Mouse (Mus musculus): ENCODE data around the gene Mgat4a. TPM values are rescaled to one million over a fixed set of nuclear protein-coding genes. Genes with fewer than 3 reads are reported as not detected.

Mgat4a gene
- polyA plus RNA-seq, 1 experiment, result 0.01 TPM

DNA sequence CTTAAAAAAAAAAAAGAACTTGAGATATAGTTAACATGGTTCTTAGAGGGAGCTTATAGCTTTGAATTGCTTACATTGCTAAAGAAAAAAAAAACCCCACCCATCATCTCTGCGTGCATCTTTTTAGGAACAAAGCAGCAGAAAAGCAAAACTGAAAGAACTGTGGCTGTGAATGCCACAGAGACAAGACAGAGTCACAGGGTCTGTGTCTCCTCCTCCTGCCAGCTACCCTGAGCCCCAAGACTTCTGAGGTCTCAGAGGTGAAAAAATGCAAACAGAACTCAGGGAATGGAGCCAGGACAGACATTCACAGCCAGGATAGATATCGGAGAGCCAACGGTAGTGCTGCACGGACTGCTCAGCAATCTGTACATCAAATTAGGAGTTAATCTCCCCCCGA, 62.9 kb downstream of the Mgat4a start:
- Histone ChIP-seq H3K36me3 (ENCODE audit: control insufficient read depth) (no peaks in the 10 kb centered on the region; the same call in 1 of the 2 replicates), H3K4me1 (ENCODE audit: control insufficient read depth) (peaks cover 78% of the 10 kb centered on the region), H3K9me3 (ENCODE audit: control insufficient read depth, low read length) (no peaks in the 10 kb centered on the region), H3K27me3 (ENCODE audit: control insufficient read depth) (no peaks in the 10 kb centered on the region), H3K4me3 (replicated peaks) (peak overlapping the region; percentile 67)
- TF ChIP-seq GATA1 (IDR thresholded peaks at IDR 0.05; ENCODE audit: low read length) (no peak), TAL1 (IDR thresholded peaks at IDR 0.05; ENCODE audit: low read length) (no peak)

DNA sequence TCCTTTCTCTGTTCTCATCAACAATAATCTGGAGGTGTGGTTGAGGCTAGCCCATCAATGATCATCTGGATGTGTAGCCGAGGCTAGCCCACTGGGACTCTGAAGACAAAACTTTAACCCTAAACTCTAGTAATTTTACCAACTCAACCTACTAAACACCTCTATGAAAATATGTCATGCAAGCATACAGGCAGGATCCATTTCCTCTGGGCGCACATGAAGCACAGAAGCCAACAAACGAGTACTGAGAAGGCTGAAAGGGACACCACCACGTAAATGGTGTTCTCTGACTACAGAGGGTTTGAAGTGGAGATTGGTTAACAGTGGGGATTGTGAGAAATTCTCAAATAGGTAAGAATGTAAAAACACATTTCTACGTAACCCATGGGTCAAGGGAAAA, 63.6 kb downstream of the Mgat4a start:
- H3K4me1 ChIP-seq (ENCODE audit: control insufficient read depth), result peaks cover 78% of the 10 kb centered on the region
- no peaks in the 10 kb centered on the region for H3K9me3 ChIP-seq (ENCODE audit: control insufficient read depth, low read length)
- H3K4me3 ChIP-seq (replicated peaks), result no peak overlapping the region
- H3K27me3 ChIP-seq (ENCODE audit: control insufficient read depth), result no peaks in the 10 kb centered on the region
- no peaks in the 10 kb centered on the region; the same call in 1 of the 2 replicates for H3K36me3 ChIP-seq (ENCODE audit: control insufficient read depth)
- TF ChIP-seq GATA1 (IDR thresholded peaks at IDR 0.05; ENCODE audit: low read length), result no peak
- TF ChIP-seq TAL1 (IDR thresholded peaks at IDR 0.05; ENCODE audit: low read length), result no peak

DNA sequence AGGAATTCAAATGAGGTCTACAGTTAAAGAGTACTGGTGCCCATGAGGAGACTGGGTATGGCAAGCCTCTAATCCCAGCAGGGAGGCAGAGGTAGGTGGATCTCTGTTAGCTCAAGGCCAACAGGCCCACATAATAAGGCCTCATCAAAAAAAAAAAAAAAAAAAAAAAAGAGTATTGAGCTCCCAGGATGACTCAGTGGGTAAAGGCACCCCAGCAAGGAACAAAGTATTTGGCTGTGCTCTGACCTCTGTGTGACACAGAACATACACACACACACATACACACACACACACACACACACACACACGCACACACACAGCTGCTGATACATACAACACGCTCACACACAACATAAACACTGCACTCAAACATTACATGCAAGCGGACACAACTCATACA, 65.5 kb downstream of the Mgat4a start:
- Histone ChIP-seq H3K4me1 (ENCODE audit: control insufficient read depth) (peaks cover 68% of the 10 kb centered on the region), H3K9me3 (ENCODE audit: control insufficient read depth, low read length) (no peaks in the 10 kb centered on the region), H3K36me3 (ENCODE audit: control insufficient read depth) (no peaks in the 10 kb centered on the region; the same call in 1 of the 2 replicates), H3K27me3 (ENCODE audit: control insufficient read depth) (no peaks in the 10 kb centered on the region), H3K4me3 (replicated peaks) (no peak overlapping the region)
- TF ChIP-seq GATA1 (IDR thresholded peaks at IDR 0.05; ENCODE audit: low read length) (no peak), TAL1 (IDR thresholded peaks at IDR 0.05; ENCODE audit: low read length) (no peak)

DNA sequence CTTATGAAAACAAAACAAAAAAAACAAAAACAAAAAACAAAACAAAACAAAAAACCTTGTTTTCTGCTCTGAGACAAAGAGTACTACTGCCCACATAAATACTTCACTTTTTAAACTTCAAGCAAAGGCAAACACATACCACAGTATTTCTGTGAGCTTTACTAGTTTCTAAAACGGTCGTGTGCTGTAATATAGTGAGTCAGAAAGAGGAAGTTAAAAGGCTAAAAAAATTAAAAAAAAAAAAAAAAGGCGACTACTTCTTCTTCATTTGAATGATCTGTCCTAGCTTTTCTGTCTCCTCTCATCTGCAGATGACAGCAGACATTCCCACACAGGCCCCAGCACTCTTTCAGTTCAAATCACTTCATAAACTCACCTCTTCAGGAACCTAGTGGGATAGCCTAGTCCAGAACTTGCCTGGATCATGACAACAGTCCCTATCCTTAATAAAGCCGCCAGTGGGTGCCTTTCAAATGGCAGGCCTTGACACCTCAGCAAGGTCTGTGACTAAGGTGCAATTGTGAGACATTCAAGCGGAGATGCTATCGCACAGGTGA, 66.1 kb downstream of the Mgat4a start:
- TF ChIP-seq TAL1 (IDR thresholded peaks at IDR 0.05; ENCODE audit: low read length) (no peak), GATA1 (IDR thresholded peaks at IDR 0.05; ENCODE audit: low read length) (no peak)
- Histone ChIP-seq H3K36me3 (ENCODE audit: control insufficient read depth) (no peaks in the 10 kb centered on the region; the same call in 1 of the 2 replicates), H3K4me1 (ENCODE audit: control insufficient read depth) (peaks cover 62% of the 10 kb centered on the region), H3K9me3 (ENCODE audit: control insufficient read depth, low read length) (no peaks in the 10 kb centered on the region), H3K27me3 (ENCODE audit: control insufficient read depth) (no peaks in the 10 kb centered on the region), H3K4me3 (replicated peaks) (no peak overlapping the region)

DNA sequence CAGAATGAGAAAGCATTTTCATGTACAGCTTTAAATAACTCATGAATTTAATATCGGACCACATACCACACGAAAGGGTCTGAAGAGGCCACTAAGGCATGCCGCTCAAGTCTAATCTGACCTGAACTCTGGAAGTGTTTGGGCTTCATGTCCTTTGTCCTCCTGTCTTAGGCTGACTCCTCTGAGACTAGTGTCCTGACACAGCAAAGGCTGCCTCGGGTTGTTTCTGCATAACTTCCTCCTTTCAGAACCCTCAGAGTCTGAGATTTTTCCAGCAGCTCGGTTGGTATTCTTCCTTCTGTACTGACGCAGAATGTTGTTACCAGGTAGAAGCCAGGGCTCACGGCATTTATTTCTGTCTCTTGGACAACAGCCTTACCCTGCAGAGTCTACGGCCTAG, 66.8 kb downstream of the Mgat4a start:
- no peaks in the 10 kb centered on the region; the same call in 1 of the 2 replicates for H3K36me3 ChIP-seq (ENCODE audit: control insufficient read depth)
- no peak overlapping the region for H3K4me3 ChIP-seq (replicated peaks)
- no peaks in the 10 kb centered on the region for H3K27me3 ChIP-seq (ENCODE audit: control insufficient read depth)
- H3K9me3 ChIP-seq (ENCODE audit: control insufficient read depth, low read length), result no peaks in the 10 kb centered on the region
- H3K4me1 ChIP-seq (ENCODE audit: control insufficient read depth), result peaks cover 55% of the 10 kb centered on the region
- TF ChIP-seq TAL1 (IDR thresholded peaks at IDR 0.05; ENCODE audit: low read length), result no peak
- TF ChIP-seq GATA1 (IDR thresholded peaks at IDR 0.05; ENCODE audit: low read length), result no peak

DNA sequence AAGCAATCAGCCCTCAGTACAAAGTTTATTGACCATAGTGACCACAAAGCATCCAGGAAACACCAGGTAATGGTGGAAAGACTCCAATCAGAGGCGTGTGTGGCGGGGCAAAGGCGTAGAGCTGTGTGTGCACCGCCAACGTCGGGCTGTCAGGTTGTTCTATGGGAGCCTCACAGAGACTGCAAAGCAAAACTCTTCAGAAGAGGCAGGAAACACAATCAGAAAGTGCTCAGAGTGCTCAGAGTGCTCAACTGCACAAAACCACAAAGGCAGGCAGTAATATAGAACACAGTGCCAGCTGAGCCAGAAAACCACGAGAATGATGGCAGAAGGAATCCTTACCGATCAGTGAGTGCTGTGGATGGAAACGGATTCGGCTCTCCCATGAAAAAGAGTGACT, 67.6 kb downstream of the Mgat4a start:
- Histone ChIP-seq H3K36me3 (ENCODE audit: control insufficient read depth) (no peaks in the 10 kb centered on the region; the same call in 1 of the 2 replicates), H3K27me3 (ENCODE audit: control insufficient read depth) (no peaks in the 10 kb centered on the region), H3K4me3 (replicated peaks) (no peak overlapping the region), H3K4me1 (ENCODE audit: control insufficient read depth) (peaks cover 47% of the 10 kb centered on the region), H3K9me3 (ENCODE audit: control insufficient read depth, low read length) (no peaks in the 10 kb centered on the region)
- TF ChIP-seq GATA1 (IDR thresholded peaks at IDR 0.05; ENCODE audit: low read length) (no peak), TAL1 (IDR thresholded peaks at IDR 0.05; ENCODE audit: low read length) (no peak)

- H3K27me3 ChIP-seq (ENCODE audit: control insufficient read depth), result no peaks in the 10 kb centered on the region
- TF ChIP-seq GATA1 (IDR thresholded peaks at IDR 0.05; ENCODE audit: low read length) (no peak), TAL1 (IDR thresholded peaks at IDR 0.05; ENCODE audit: low read length) (no peak)
- peaks cover 29% of the 10 kb centered on the region for H3K4me1 ChIP-seq (ENCODE audit: control insufficient read depth)
- no peaks in the 10 kb centered on the region; the same call in 1 of the 2 replicates for H3K36me3 ChIP-seq (ENCODE audit: control insufficient read depth)
- H3K4me3 ChIP-seq (replicated peaks), result no peak overlapping the region
- no peaks in the 10 kb centered on the region for H3K9me3 ChIP-seq (ENCODE audit: control insufficient read depth, low read length)
These were observed 69.4 kb downstream of the Mgat4a start for GRCm38 (mm10) chr1:37471179-37472148.

DNA sequence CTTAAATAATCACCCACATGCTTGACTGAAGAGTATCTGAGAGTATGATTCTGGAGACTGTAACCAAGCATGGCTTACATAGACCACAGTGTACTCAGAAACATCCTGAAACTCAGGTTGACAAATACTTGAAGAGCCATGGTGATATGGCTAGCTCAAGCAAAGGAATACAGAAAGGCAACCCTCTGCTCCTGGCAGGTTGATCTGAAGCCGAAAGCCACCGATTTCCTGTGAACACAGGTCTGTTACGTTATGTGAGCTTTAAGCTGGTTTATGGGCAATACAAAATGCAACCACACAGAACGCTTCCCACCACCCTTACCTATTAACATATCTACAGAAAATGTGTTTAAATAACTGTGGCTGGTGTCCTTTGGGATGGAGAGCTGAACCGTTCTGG, 71.8 kb downstream of the Mgat4a start:
- H3K27me3 ChIP-seq (ENCODE audit: control insufficient read depth), result no peaks in the 10 kb centered on the region
- no peak overlapping the region for H3K4me3 ChIP-seq (replicated peaks)
- peaks cover 14% of the 10 kb centered on the region for H3K4me1 ChIP-seq (ENCODE audit: control insufficient read depth)
- TF ChIP-seq TAL1 (IDR thresholded peaks at IDR 0.05; ENCODE audit: low read length) (no peak), GATA1 (IDR thresholded peaks at IDR 0.05; ENCODE audit: low read length) (no peak)
- H3K36me3 ChIP-seq (ENCODE audit: control insufficient read depth), result no peaks in the 10 kb centered on the region
- H3K9me3 ChIP-seq (ENCODE audit: control insufficient read depth, low read length), result no peaks in the 10 kb centered on the region

- Histone ChIP-seq H3K4me3 (replicated peaks) (no peak overlapping the region), H3K9me3 (ENCODE audit: control insufficient read depth, low read length) (no peaks in the 10 kb centered on the region), H3K27me3 (ENCODE audit: control insufficient read depth) (no peaks in the 10 kb centered on the region), H3K36me3 (ENCODE audit: control insufficient read depth) (no peaks in the 10 kb centered on the region), H3K4me1 (ENCODE audit: control insufficient read depth) (peaks cover 7% of the 10 kb centered on the region)
- TF ChIP-seq TAL1 (IDR thresholded peaks at IDR 0.05; ENCODE audit: low read length) (no peak), GATA1 (IDR thresholded peaks at IDR 0.05; ENCODE audit: low read length) (no peak)
These were observed 73.0 kb downstream of the Mgat4a start for GRCm38 (mm10) chr1:37467806-37468205.

Measured in erythroblast, embryonic 14.5 days (primary cell).